Mouse (Mus musculus) embryonic facial prominence, embryonic 12.5 days (tissue): ENCODE results near the gene Nek5. TPM values are rescaled to one million over a fixed set of nuclear protein-coding genes. Genes with fewer than 3 reads are reported as not detected.
A peak's percentile ranks its signal among the peaks of the same experiment; 100 is the strongest.

ENCODE experiments used
- ATAC-seq: fragments of 200-750 bp; cut with Nextera tagmentation; 2 replicates; pipeline ENCODE4 v1.8.0; 2017; ENCODE audit not compliant: insufficient number of reproducible peaks, insufficient read depth, low FRiP score, low TSS enrichment
- H3K27ac ChIP-seq: fragments of 300-500 bp; sonication (generic); 2 replicates; pipeline ENCODE4 v1.5.1; 2016; ENCODE audit warnings: mild to moderate bottlenecking
- H3K27me3 ChIP-seq: fragments of 300-500 bp; sonication (generic); 2 replicates; pipeline ENCODE4 v1.6.1; 2016; ENCODE audit warnings: mild to moderate bottlenecking, moderate library complexity
- H3K36me3 ChIP-seq: fragments of 300-500 bp; sonication (generic); 2 replicates; pipeline ENCODE4 v1.6.1; 2016; ENCODE audit warnings: mild to moderate bottlenecking
- H3K4me1 ChIP-seq: fragments of 300-500 bp; sonication (generic); 2 replicates; pipeline ENCODE4 v1.6.1; 2016
- H3K4me2 ChIP-seq: fragments of 300-500 bp; sonication (generic); replicated peaks from 2 replicates; pipeline ENCODE4 v1.6.1; 2016; ENCODE audit warnings: mild to moderate bottlenecking, moderate library complexity
- H3K4me3 ChIP-seq: fragments of 300-500 bp; sonication (generic); 2 replicates; pipeline ENCODE4 v1.5.1; 2016; ENCODE audit warnings: mild to moderate bottlenecking
- H3K9ac ChIP-seq: fragments of 300-500 bp; sonication (generic); 2 replicates; pipeline ENCODE4 v1.6.1; 2016; ENCODE audit warnings: mild to moderate bottlenecking, moderate library complexity
- H3K9me3 ChIP-seq: fragments of 300-500 bp; sonication (generic); 2 replicates; pipeline ENCODE4 v1.6.1; 2016; ENCODE audit warnings: mild to moderate bottlenecking, moderate library complexity
- WGBS: fragments of 180-500 bp; shearing (Covaris S2); methylation state at CpG from one replicate; pipeline ENCODE4 v1.1.7; 2016; 5-methylcytosine and 5-hydroxymethylcytosine counted together
- polyA plus RNA-seq: library from polyadenylated mRNA; unstranded; fragments of >200 nt; fragmentation: Nextera tagmentation; extraction: Ambion mirVana; gene quantifications from 2 replicates; pipeline ENCODE4 v1.2.1, GENCODE M21; 2016

Nek5 gene
- 0.18 TPM in 1 of 2 replicates, not detected in the other for polyA plus RNA-seq

- no peaks in the 10 kb centered on the region for H3K27me3 ChIP-seq
- H3K9me3 ChIP-seq = no peaks in the 10 kb centered on the region
- H3K4me3 ChIP-seq = peak within 1 kb of the TSS; percentile 42
- H3K9ac ChIP-seq = peak within 1 kb of the TSS; percentile 36; the same call in 1 of the 2 replicates
- no peak within 1 kb of the TSS for H3K27ac ChIP-seq
- peak within 1 kb of the TSS; percentile 83 for H3K4me2 ChIP-seq
- WGBS = 2% methylated on average over 29 of the region's 29 CpGs
- ATAC-seq = peak; percentile 68
- no peaks in the 10 kb centered on the region for H3K4me1 ChIP-seq
- H3K36me3 ChIP-seq = peaks cover 18% of the 10 kb centered on the region
Observed at GRCm38 (mm10) chr8:22124220-22125152, at the start of gene Nek5. Nek5 (minus strand) TSS chr8:22125053.

- H3K9ac ChIP-seq = no peak overlapping the region
- no peaks in the 10 kb centered on the region for H3K27me3 ChIP-seq
- 88% methylated on average over 5 of the region's 5 CpGs for WGBS
- H3K4me1 ChIP-seq = peaks cover 5% of the 10 kb centered on the region; the same call in 1 of the 2 replicates
- no peak overlapping the region for H3K4me3 ChIP-seq
- no peak overlapping the region for H3K4me2 ChIP-seq
- ATAC-seq = no peak
- no peak overlapping the region for H3K27ac ChIP-seq
- H3K36me3 ChIP-seq = peaks cover 29% of the 10 kb centered on the region
- H3K9me3 ChIP-seq = no peaks in the 10 kb centered on the region
Observed at GRCm38 (mm10) chr8:22169167-22169566, 44.3 kb upstream of the Nek5 start.

GRCm38 (mm10) chr8:22166080-22166603, 41.3 kb upstream of the Nek5 start, which contains the start of gene Nek3:
Nek3 (minus strand) TSS chr8:22166435.
- Histone ChIP-seq H3K9me3 (no peaks in the 10 kb centered on the region), H3K27ac (peak within 1 kb of the TSS; percentile 81), H3K4me1 (peaks cover 5% of the 10 kb centered on the region; the same call in 1 of the 2 replicates), H3K9ac (peak within 1 kb of the TSS; percentile 52), H3K27me3 (no peaks in the 10 kb centered on the region), H3K36me3 (peaks cover 22% of the 10 kb centered on the region), H3K4me2 (peak within 1 kb of the TSS; percentile 50), H3K4me3 (peak within 1 kb of the TSS; percentile 52)
- WGBS = under 1% methylated on average over 31 of the region's 43 CpGs
- ATAC-seq = peak; percentile 97

GRCm38 (mm10) chr8:22165251-22166079, 40.6 kb upstream of the Nek5 start:
- Histone ChIP-seq H3K4me1 (peaks cover 5% of the 10 kb centered on the region; the same call in 1 of the 2 replicates), H3K9me3 (no peaks in the 10 kb centered on the region), H3K9ac (peak overlapping the region; percentile 52), H3K27me3 (no peaks in the 10 kb centered on the region), H3K27ac (peak overlapping the region; percentile 81), H3K36me3 (peaks cover 19% of the 10 kb centered on the region), H3K4me3 (peak overlapping the region; percentile 52), H3K4me2 (peak overlapping the region; percentile 50)
- WGBS = 54% methylated on average over 10 of the region's 10 CpGs
- peak; percentile 3; the same call in 1 of the 2 replicates for ATAC-seq

GRCm38 (mm10) chr8:22164431-22164830, 39.6 kb upstream of the Nek5 start:
- Histone ChIP-seq H3K4me3 (no peak overlapping the region), H3K4me1 (peaks cover 5% of the 10 kb centered on the region; the same call in 1 of the 2 replicates), H3K9ac (no peak overlapping the region), H3K36me3 (peaks cover 19% of the 10 kb centered on the region), H3K27ac (no peak overlapping the region), H3K4me2 (no peak overlapping the region), H3K9me3 (no peaks in the 10 kb centered on the region), H3K27me3 (no peaks in the 10 kb centered on the region)
- no peak for ATAC-seq
- 82% methylated on average over 10 of the region's 10 CpGs for WGBS

- no peak overlapping the region for H3K4me2 ChIP-seq
- 85% methylated on average over 8 of the region's 8 CpGs for WGBS
Observed at GRCm38 (mm10) chr8:22162206-22162605, 37.4 kb upstream of the Nek5 start.

GRCm38 (mm10) chr8:22150345-22150663, 25.5 kb upstream of the Nek5 start:
- Histone ChIP-seq H3K36me3 (peaks cover 5% of the 10 kb centered on the region; the same call in 1 of the 2 replicates), H3K4me1 (no peaks in the 10 kb centered on the region), H3K9ac (no peak overlapping the region), H3K4me2 (no peak overlapping the region), H3K9me3 (no peaks in the 10 kb centered on the region), H3K27me3 (no peaks in the 10 kb centered on the region), H3K27ac (no peak overlapping the region), H3K4me3 (no peak overlapping the region)
- 95% methylated on average over 3 of the region's 3 CpGs for WGBS
- ATAC-seq = no peak

More at GRCm38 (mm10) chr8:22162206-22162605, 37.4 kb upstream of the Nek5 start:
- Histone ChIP-seq H3K4me3 (no peak overlapping the region), H3K9me3 (no peaks in the 10 kb centered on the region), H3K4me1 (peaks cover 5% of the 10 kb centered on the region; the same call in 1 of the 2 replicates), H3K9ac (no peak overlapping the region), H3K27me3 (no peaks in the 10 kb centered on the region), H3K36me3 (peaks cover 10% of the 10 kb centered on the region; the same call in 1 of the 2 replicates), H3K27ac (no peak overlapping the region)
- no peak for ATAC-seq

- no peak overlapping the region for H3K27ac ChIP-seq
- H3K9ac ChIP-seq = no peak overlapping the region
- ATAC-seq = no peak
- H3K9me3 ChIP-seq = no peaks in the 10 kb centered on the region
- peaks cover 5% of the 10 kb centered on the region; the same call in 1 of the 2 replicates for H3K36me3 ChIP-seq
- no peaks in the 10 kb centered on the region for H3K4me1 ChIP-seq
- H3K4me3 ChIP-seq = no peak overlapping the region
- H3K27me3 ChIP-seq = no peaks in the 10 kb centered on the region
- H3K4me2 ChIP-seq = no peak overlapping the region
- WGBS = 86% methylated on average over 11 of the region's 11 CpGs
Observed at GRCm38 (mm10) chr8:22149643-22150344, 24.9 kb upstream of the Nek5 start.

- 87% methylated on average over 7 of the region's 7 CpGs for WGBS
- Histone ChIP-seq H3K9ac (no peak overlapping the region), H3K9me3 (no peaks in the 10 kb centered on the region), H3K36me3 (peaks cover 3% of the 10 kb centered on the region; the same call in 1 of the 2 replicates), H3K4me2 (no peak overlapping the region), H3K4me3 (no peak overlapping the region), H3K27ac (no peak overlapping the region), H3K4me1 (no peaks in the 10 kb centered on the region), H3K27me3 (no peaks in the 10 kb centered on the region)
- ATAC-seq = no peak
Observed at GRCm38 (mm10) chr8:22148367-22148740, 23.5 kb upstream of the Nek5 start.

- Histone ChIP-seq H3K4me1 (no peaks in the 10 kb centered on the region), H3K27me3 (no peaks in the 10 kb centered on the region), H3K27ac (no peak overlapping the region), H3K36me3 (peaks cover 3% of the 10 kb centered on the region; the same call in 1 of the 2 replicates), H3K4me3 (no peak overlapping the region), H3K9me3 (no peaks in the 10 kb centered on the region), H3K9ac (no peak overlapping the region), H3K4me2 (no peak overlapping the region)
- ATAC-seq = no peak
- WGBS = 72% methylated on average over 9 of the region's 9 CpGs
Observed at GRCm38 (mm10) chr8:22147706-22148366, 23.0 kb upstream of the Nek5 start.
